8 mouse cellular contexts compared by ENCODE assay signal in genomic region chr7:88544393-88544792, GRCm38 (mm10).
A peak's percentile ranks its signal among the peaks of the same experiment; 100 is the strongest.
DNase-seq lines count a peak whose midpoint lies in the region; ATAC-seq and TF ChIP-seq lines count a peak whose summit lies in the region.
"Had no signal": no experiment of that assay in that cellular context is flagged by ENCODE, and none has a peak within 500 bp of the region (broad histone marks: within the 10 kb centered on the region; RNA-seq: fewer than 3 reads in every experiment).

No protein-coding gene starts in this region.

- in situ Hi-C loops in ES-E14 (cut with MboI; ENCODE audit: low sequenced_read_pairs in 2 of 2, unreplicated experiment in 2 of 2): loop anchor here in 1 of 2 experiments (10.0 kb wide), 1 partner anchor 450 kb away; no protein-coding TSS in a partner anchor

- 12% methylated on average over 4 of the region's 4 CpGs for WGBS in hindbrain, embryonic 13.5 days

- peak; percentile 44 for DNase-seq in ES-E14 (ENCODE audit: low read depth, low spot score)
- DNase-seq in adrenal gland, postnatal 14 days: peak; percentile 73
- DNase-seq in fibroblast of lung, adult 2 months (ENCODE audit: low read depth): peak; percentile 9
- DNase-seq in layer of hippocampus, adult 9-11 months: peak; percentile 67
- DNase-seq in lung, postnatal 14 days: peak; percentile 87
- DNase-seq in right cerebral cortex, postnatal 14 days: peak; percentile 88

- no peak overlapping the region for H3K4me2 ChIP-seq in hindbrain, embryonic 13.5 days
- H3K4me2 ChIP-seq: limb, embryonic 15.5 days had no signal

- H3K36me3 ChIP-seq in ES-E14 (ENCODE audit: control insufficient read depth, insufficient read depth, low read length, poor library complexity, severe bottlenecking): no peaks in the 10 kb centered on the region
- no peaks in the 10 kb centered on the region for H3K36me3 ChIP-seq in hindbrain, embryonic 13.5 days
- H3K36me3 ChIP-seq: limb, embryonic 15.5 days had no signal

- no peak overlapping the region for H3K9ac ChIP-seq in ES-E14 (ENCODE audit: insufficient read depth, low read depth, low read length, poor library complexity, severe bottlenecking)
- H3K9ac ChIP-seq in hindbrain, embryonic 13.5 days: no peak overlapping the region
- H3K9ac ChIP-seq: limb, embryonic 15.5 days had no signal

- no peaks in the 10 kb centered on the region for H3K9me3 ChIP-seq in ES-E14 (ENCODE audit: control insufficient read depth, insufficient read depth, low read depth, low read length)
- H3K9me3 ChIP-seq in hindbrain, embryonic 13.5 days: no peaks in the 10 kb centered on the region
- H3K9me3 ChIP-seq: limb, embryonic 15.5 days had no signal

- ATAC-seq in hindbrain, embryonic 13.5 days (ENCODE audit: low FRiP score): peak; percentile 93

- H3K27ac ChIP-seq in ES-E14 (ENCODE audit: insufficient read depth, low read depth, low read length, poor library complexity, severe bottlenecking): no peak overlapping the region
- H3K27ac ChIP-seq in hindbrain, embryonic 13.5 days: no peak overlapping the region
- H3K27ac ChIP-seq: limb, embryonic 15.5 days had no signal

- H3K4me1 ChIP-seq in ES-E14 (ENCODE audit: control insufficient read depth in 2 of 2, insufficient read depth in 2 of 2, low read length in 2 of 2, poor library complexity in 1 of 2): no peaks in the 10 kb centered on the region
- peaks cover 6% of the 10 kb centered on the region; the same call in 1 of the 2 replicates for H3K4me1 ChIP-seq in hindbrain, embryonic 13.5 days (replicated peaks)
- H3K4me1 ChIP-seq: limb, embryonic 15.5 days had no signal

- no peaks in the 10 kb centered on the region for H3K27me3 ChIP-seq in hindbrain, embryonic 13.5 days
- H3K27me3 ChIP-seq: limb, embryonic 15.5 days had no signal

- H3K4me3 ChIP-seq in ES-E14 (ENCODE audit: insufficient read depth in 1 of 2, low read depth in 1 of 2, low read length in 2 of 2, poor library complexity in 1 of 2, severe bottlenecking in 1 of 2): no peak overlapping the region
- no peak overlapping the region for H3K4me3 ChIP-seq in hindbrain, embryonic 13.5 days
- H3K4me3 ChIP-seq: limb, embryonic 15.5 days had no signal

TF ChIP-seq in ES-E14, 5 proteins besides CTCF, POLR2A, EP300 and RAD21:
- TF ChIP-seq CHD2 (IDR thresholded peaks at IDR 0.05; ENCODE audit: low read depth, low read length): no peak
- TF ChIP-seq ZC3H11A (IDR thresholded peaks at IDR 0.05; ENCODE audit: borderline replicate concordance, low read depth, low read length): 0 out of 2 replicates have a peak, but pooled peaks have one; percentile 31

Comparison
In these comparisons a context has a peak if more than half of its experiments do, and no peak if none do; other contexts are left out.
1. DNase-seq: peak in every context shown above with its lines; median percentile 88 in right cerebral cortex, postnatal 14 days; 87 in lung, postnatal 14 days; 73 in adrenal gland, postnatal 14 days; 67 in layer of hippocampus, adult 9-11 months; 44 in ES-E14; 9 in fibroblast of lung, adult 2 months.